Mouse (Mus musculus): ENCODE measurements around the gene Batf.
"Not testable (repeated sequence)": the region's sequence is repeated elsewhere in the genome, so short reads cannot be mapped to it uniquely, and the experiment has no call there.

Gene Batf

GRCm38 (mm10) chr12:85682328-85682727, 4.1 kb upstream of the Batf start:
- no peak for DNase-seq (ENCODE audit: extremely low read depth, low read depth, low spot score)

DNA sequence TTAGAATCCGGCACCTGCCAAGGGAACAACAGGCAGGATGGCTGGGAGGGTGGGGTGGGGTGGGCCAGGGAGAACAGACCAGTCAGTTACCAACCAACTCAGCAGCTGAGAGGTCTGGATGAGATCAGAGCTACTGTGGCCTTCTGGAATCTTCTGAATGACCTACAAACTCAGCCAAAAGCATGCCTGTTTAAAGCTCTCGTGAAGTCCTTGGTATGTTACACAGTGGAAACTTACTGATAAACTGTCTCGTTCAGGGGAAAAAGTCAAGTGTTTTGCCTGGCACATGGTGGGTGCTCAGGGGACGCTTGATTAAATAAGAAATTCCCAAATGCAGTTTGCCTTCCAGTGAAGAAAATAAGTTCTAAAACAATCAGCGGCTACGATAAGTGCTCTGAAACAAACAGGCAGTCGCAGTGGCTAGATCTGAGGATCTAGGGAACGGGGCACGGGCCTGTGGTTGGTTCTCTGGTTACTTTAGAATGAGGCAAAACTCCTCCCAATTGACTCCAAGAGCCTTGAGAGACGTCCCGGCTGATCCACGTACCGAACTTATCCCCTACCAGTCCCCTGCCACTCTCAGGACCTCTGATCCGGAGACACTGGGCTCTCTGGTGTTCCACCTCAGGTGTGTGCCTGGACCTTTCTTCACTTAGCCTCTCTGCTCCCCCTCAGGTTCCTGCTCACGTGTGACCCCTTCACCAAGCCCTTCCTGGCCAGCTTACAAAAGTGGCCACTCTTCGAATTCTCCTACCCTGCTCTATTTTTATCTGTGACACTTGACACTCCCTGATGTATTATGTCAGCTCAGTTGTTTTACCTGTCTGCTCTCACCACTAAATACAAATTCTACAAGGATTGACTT, 1.8 kb upstream of the Batf start:
- DNase-seq (ENCODE audit: extremely low read depth, low read depth, low spot score), result no peak

DNA sequence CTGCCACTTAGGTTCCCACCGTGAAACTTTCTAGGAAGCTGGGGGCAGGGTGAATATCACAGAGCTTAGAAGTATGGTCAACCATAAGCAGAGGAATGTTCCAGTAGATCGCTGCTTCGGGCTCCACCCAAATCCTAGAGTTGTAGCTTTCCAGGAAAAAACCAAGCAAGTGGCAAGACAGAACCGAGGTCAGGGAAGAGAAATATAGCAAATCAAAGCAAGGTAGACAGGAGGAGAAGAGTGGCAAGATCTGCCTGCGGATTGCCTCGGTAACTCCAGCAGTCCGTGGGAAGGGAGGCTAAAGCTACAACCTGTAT, 706 bp downstream of the Batf start:
- no peak for DNase-seq (ENCODE audit: extremely low read depth, low read depth, low spot score)

DNA sequence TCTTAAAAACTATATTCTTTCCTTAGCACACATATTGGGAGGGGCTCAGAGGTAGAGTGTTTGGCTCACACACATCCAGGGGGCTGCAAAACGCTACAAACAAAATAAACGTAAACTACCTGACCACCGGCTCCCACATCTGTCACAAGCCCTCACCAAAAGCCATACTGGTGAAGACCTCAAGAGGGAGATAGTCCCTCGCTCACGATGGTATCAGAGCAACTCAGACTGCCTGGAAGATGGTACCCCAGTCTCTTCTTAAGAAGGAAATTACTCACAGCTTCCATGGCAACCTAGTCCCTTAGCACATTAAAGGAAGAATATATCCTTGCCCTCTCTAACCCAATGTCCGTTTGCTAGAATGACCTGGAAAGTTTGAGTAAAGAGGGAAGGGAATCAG, 1.4 kb downstream of the Batf start:
- DNase-seq (ENCODE audit: extremely low read depth, low read depth, low spot score), result no peak

- no peak for DNase-seq (ENCODE audit: extremely low read depth, low read depth, low spot score)
These were observed 9.3 kb downstream of the Batf start for GRCm38 (mm10) chr12:85695787-85696186.

DNA sequence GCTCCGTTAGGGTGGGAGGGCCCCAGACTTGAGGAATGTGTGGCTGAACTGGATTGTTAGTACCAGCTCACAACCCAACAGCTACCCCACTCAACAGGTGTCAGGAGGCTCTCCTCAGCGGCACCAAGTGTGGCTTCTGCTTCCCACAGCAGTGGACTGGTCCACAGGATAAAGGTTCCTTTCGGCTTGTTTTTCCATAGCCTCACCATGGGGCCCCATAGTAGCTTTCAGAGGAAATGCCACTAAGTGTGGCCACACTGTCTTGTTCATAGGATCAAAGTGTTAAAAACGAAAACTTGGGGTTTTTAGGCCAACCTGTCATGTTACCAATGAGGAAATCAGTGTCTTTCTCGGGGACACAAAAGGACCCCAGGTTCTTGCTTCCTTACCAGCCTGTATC, 10.0 kb downstream of the Batf start:
- no peak for DNase-seq (ENCODE audit: extremely low read depth, low read depth, low spot score)

DNA sequence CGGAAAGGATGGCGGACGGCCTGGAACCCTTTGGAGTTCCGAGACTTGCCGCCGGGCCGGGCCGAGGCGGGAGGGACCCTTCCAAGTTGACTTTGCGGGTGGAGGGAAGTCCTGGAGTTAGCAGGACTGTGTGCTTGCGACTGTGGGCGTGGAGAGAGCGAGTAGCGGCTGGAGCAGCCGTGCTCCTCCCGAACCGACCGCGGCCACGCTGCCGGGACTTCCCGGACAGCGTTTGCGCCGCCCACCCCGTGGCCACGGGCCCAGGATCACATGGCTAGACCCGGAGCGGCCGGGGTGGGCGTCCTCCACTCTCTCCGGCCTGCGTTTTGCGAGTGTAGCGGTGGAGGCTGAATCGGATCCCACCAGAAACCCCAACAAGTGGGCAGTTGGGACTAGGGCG, 11.7 kb downstream of the Batf start:
- not testable (repeated sequence) for DNase-seq (ENCODE audit: extremely low read depth, low read depth, low spot score)

- DNase-seq (ENCODE audit: extremely low read depth, low read depth, low spot score), result no peak
These were observed 13.8 kb downstream of the Batf start for GRCm38 (mm10) chr12:85700191-85700841.

GRCm38 (mm10) chr12:85700842-85701223, 14.4 kb downstream of the Batf start:
- no peak for DNase-seq (ENCODE audit: extremely low read depth, low read depth, low spot score)

DNA sequence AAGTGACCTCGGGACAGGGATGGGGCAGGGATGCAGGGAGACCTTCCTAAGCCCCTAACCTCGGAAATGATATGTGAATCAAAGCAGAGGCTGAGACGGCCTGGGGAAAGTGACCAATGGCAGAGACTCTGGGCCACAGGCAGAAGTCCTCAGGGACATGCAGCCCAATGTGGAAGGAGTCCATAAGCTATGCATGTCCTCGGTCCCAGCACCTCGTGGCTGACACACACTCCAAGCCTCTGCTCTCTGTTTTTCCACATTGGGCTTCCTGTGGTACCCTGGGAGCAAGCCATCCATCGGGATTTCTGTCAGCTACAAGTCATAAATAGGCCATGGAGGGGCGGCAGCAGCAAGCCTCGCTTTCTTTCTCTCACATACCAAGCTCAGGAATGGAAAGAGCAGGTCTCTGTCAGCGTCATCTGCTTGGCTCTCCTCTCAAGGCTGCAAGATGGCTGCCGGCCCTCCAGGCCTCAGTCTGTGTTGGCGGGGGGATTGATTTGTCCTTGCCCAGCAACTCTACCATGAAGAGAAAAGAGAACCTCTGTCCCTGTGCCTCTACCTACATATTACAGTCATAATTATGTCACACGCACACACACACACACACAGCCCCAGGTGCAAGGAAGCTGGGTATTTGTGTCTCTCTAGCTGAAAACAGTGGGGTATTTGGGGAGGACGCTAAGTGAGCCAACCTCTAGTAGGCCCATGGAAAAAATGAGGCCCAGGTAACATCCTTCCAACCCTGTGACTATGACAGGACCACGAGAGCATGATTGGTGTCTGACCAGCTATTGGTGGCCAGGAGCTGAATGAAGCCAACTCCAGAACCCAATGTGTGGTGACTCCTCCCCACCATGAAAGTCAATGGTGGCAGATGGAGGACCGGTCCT, 15.9 kb downstream of the Batf start:
- DNase-seq (ENCODE audit: extremely low read depth, low read depth, low spot score), result no peak

DNA sequence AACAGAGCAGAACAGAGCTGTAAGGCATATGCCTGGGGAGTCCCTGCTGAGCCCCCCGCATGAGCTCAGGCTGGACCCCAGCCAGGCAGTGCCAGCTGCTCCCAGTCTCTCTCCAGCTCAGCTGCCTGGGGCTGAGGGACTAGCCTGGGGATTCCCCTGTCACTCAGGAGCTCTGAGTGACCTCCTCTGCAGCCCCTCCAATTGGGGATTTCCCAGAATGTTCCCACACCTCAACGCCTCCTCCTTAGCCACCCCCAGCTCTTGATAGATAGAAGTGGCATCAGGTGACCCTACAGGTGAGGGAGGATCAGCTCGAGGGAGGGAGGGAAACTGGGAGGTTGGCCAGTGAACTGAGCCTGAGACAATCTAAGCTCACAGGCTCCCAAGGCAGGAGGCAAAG, 17.0 kb downstream of the Batf start:
- no peak for DNase-seq (ENCODE audit: extremely low read depth, low read depth, low spot score)

DNA sequence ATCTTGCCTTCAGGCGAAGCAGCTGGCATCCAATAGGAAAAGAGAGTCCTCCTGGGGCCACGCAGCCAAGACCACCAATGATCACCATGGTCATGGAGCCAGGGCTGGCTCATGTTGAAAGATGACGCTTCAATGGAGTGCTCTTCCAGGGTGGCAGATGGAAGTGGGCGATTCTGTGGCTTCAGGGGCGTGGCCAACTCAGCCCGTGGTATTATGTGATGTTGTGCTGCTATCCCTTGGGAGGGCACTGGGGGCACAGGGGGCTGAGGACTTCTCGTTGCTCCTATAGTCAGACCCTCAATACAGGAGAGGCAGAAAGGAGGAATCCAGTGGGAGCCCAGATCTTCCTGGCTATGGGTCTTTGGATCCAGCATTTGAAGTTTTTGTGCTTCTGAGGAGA, 18.1 kb downstream of the Batf start:
- no peak for DNase-seq (ENCODE audit: extremely low read depth, low read depth, low spot score)

GRCm38 (mm10) chr12:85705002-85705830, 18.7 kb downstream of the Batf start:
- no peak for DNase-seq (ENCODE audit: extremely low read depth, low read depth, low spot score)

DNA sequence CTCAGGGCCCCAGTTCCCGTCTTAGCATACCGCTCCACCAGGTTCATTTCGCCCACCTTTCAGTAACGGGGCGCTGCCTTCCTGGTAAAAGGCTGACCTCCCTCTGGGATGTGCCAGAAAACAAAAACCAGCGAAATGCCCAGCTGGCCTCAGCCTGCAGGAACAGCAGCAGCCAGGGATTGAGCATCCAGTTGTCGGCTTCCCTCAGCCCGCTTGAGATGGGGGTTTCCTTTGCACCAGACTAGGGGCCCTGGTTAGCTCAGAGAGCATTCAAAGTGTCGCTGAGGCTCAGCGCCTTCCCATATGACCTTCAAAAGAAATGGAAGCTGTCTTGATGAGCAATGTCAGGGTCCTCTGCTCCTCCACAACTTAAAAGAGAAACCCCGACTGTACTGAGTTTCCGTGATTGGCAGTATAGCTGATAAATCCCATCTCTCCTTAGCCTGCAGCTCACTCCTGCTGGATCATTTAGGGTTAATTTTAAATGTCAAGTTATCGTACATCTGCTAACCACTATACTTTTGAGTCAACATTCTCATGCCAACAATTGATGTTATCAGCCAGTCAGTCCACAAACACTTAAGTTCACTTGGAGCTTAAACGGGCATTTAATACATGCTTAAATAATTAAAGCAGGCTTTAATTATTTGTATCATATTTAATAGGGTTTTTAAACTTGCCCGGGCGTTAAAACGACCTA, 19.5 kb downstream of the Batf start:
- DNase-seq (ENCODE audit: extremely low read depth, low read depth, low spot score), result no peak

- DNase-seq (ENCODE audit: extremely low read depth, low read depth, low spot score), result no peak
These were observed 20.4 kb downstream of the Batf start for GRCm38 (mm10) chr12:85706906-85707305.

GRCm38 (mm10) chr12:85707391-85707790, 20.9 kb downstream of the Batf start:
- no peak for DNase-seq (ENCODE audit: extremely low read depth, low read depth, low spot score)

DNA sequence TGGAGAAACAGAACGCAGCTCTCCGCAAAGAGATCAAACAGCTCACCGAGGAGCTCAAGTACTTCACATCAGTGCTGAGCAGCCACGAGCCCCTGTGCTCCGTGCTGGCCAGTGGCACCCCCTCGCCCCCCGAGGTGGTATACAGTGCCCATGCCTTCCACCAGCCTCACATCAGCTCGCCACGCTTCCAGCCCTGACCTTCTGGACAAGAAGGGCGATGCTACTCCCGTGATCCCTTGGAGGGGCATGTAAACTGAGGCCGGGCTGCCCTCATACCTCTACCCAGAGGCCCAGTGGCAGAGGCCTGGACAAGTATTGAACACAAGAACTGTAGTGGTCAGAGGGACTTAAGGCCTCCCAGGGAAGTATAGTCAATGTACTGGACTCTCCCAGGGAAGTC, 22.1 kb downstream of the Batf start:
- no peak for DNase-seq (ENCODE audit: extremely low read depth, low read depth, low spot score)

DNA sequence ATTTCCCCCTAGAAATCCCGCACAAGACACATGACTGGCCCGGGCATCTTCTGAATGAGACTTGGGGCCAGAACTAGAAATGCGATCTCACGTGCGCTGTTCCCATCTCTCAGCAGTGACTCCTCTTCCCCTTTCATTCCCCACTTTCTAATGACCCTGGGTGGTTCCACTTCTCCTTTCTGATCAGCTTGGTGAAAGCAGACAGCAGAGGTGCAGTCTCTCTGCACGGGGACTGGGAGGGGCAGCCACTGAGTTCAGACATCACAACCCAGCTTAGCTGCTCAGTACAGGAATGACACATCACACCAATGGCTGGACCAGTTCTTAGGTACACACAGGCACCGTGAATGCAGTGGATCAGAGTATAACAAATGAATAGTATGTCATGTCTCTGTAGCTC, 24.2 kb downstream of the Batf start:
- no peak for DNase-seq (ENCODE audit: extremely low read depth, low read depth, low spot score)

GRCm38 (mm10) chr12:85712587-85712986, 26.1 kb downstream of the Batf start:
- DNase-seq (ENCODE audit: extremely low read depth, low read depth, low spot score), result no peak

GRCm38 (mm10) chr12:85714126-85714525, 27.7 kb downstream of the Batf start:
- no peak for DNase-seq (ENCODE audit: extremely low read depth, low read depth, low spot score)

Data from fat pad, adult 2 months (tissue).